Mouse (Mus musculus) brain, embryonic 18.5 days (tissue): ENCODE data around the gene Gm21885.
A peak's percentile ranks its signal among the peaks of the same experiment; 100 is the strongest.
"Not testable (repeated sequence)": the region's sequence is repeated elsewhere in the genome, so short reads cannot be mapped to it uniquely, and the experiment has no call there.

Experiments used
- DNase-seq: peaks from one replicate; pipeline ENCODE4 v3.0.0-alpha.2; 2012; ENCODE audit warnings: low read depth, low spot score

Gm21885 gene

GRCm38 (mm10) chr11:94281199-94282181, at the start of gene Gm21885:
Gene Gm21885, plus strand, starts transcription at chr11:94281873.
- no peak for DNase-seq

- DNase-seq, result no peak
Observed at GRCm38 (mm10) chr11:94233405-94233804, 48.3 kb upstream of the Gm21885 start.

- no peak for DNase-seq
Observed at GRCm38 (mm10) chr11:94234380-94234779, 47.3 kb upstream of the Gm21885 start.

GRCm38 (mm10) chr11:94234857-94235256, 46.8 kb upstream of the Gm21885 start:
- no peak for DNase-seq

- DNase-seq, result peak; percentile 64
Observed at GRCm38 (mm10) chr11:94236074-94236473, 45.6 kb upstream of the Gm21885 start.

- no peak for DNase-seq
Observed at GRCm38 (mm10) chr11:94238786-94239185, 42.9 kb upstream of the Gm21885 start.

- no peak for DNase-seq
Observed at GRCm38 (mm10) chr11:94239706-94240105, 42.0 kb upstream of the Gm21885 start.

- DNase-seq, result no peak
Observed at GRCm38 (mm10) chr11:94242760-94243421, 38.8 kb upstream of the Gm21885 start.

GRCm38 (mm10) chr11:94243422-94244180, 38.1 kb upstream of the Gm21885 start:
- no peak for DNase-seq

GRCm38 (mm10) chr11:94244385-94244784, 37.3 kb upstream of the Gm21885 start:
- DNase-seq, result no peak

GRCm38 (mm10) chr11:94245955-94246788, 35.5 kb upstream of the Gm21885 start, which contains the start of gene Wfikkn2:
Gene Wfikkn2, minus strand, starts transcription at chr11:94246005.
- DNase-seq, result no peak

- no peak for DNase-seq
Observed at GRCm38 (mm10) chr11:94246789-94247061, 34.9 kb upstream of the Gm21885 start.

- no peak for DNase-seq
Observed at GRCm38 (mm10) chr11:94253156-94253555, 28.5 kb upstream of the Gm21885 start.

- DNase-seq, result no peak
Observed at GRCm38 (mm10) chr11:94253691-94254090, 28.0 kb upstream of the Gm21885 start.

GRCm38 (mm10) chr11:94255733-94256132, 25.9 kb upstream of the Gm21885 start:
- DNase-seq, result no peak

- no peak for DNase-seq
Observed at GRCm38 (mm10) chr11:94257987-94258386, 23.7 kb upstream of the Gm21885 start.

- no peak for DNase-seq
Observed at GRCm38 (mm10) chr11:94259814-94260213, 21.9 kb upstream of the Gm21885 start.

GRCm38 (mm10) chr11:94261585-94262370, 19.9 kb upstream of the Gm21885 start:
- DNase-seq, result no peak

GRCm38 (mm10) chr11:94265134-94265785, 16.4 kb upstream of the Gm21885 start:
- no peak for DNase-seq

- not testable (repeated sequence) for DNase-seq
Observed at GRCm38 (mm10) chr11:94266155-94266554, 15.5 kb upstream of the Gm21885 start.
